ENCODE assay signal across 9 mouse cellular contexts in genomic region chr17:43458598-43458997, GRCm38 (mm10). TPM values are rescaled to one million over a fixed set of nuclear protein-coding genes. Genes with fewer than 3 reads are reported as not detected.
DNase-seq lines count a peak whose midpoint lies in the region; ATAC-seq and TF ChIP-seq lines count a peak whose summit lies in the region.
"Had no signal": no experiment of that assay in that cellular context is flagged by ENCODE, and none has a peak within 500 bp of the region (broad histone marks: within the 10 kb centered on the region; RNA-seq: fewer than 3 reads in every experiment).

No protein-coding gene starts in this region.

- in situ Hi-C loops in ES-E14 (cut with MboI; ENCODE audit: low sequenced_read_pairs in 2 of 2, unreplicated experiment in 2 of 2): loop anchor here (5.0 to 10.0 kb wide), 3 partner anchors 191 to 464 kb away; no protein-coding TSS in a partner anchor

- H3K4me3 ChIP-seq in ES-E14 (ENCODE audit: insufficient read depth in 1 of 2, low read depth in 1 of 2, low read length in 2 of 2, poor library complexity in 1 of 2, severe bottlenecking in 1 of 2): no peak overlapping the region
- H3K4me3 ChIP-seq in forebrain, embryonic 13.5 days: no peak overlapping the region
- H3K4me3 ChIP-seq in heart, postnatal 0 days (ENCODE audit: low read depth, low read length): no peak overlapping the region
- H3K4me3 ChIP-seq: liver, embryonic 15.5 days had no signal

- H3K27me3 ChIP-seq in forebrain, embryonic 13.5 days: no peaks in the 10 kb centered on the region
- H3K27me3 ChIP-seq in heart, postnatal 0 days (ENCODE audit: control insufficient read depth, insufficient read depth, low read length): no peaks in the 10 kb centered on the region
- H3K27me3 ChIP-seq: liver, embryonic 15.5 days had no signal

- no peak overlapping the region for H3K4me2 ChIP-seq in forebrain, embryonic 13.5 days
- no peak overlapping the region for H3K4me2 ChIP-seq in heart, postnatal 0 days (ENCODE audit: low read depth, low read length)
- H3K4me2 ChIP-seq: liver, embryonic 15.5 days had no signal

- no peak overlapping the region for H3K27ac ChIP-seq in ES-E14 (ENCODE audit: insufficient read depth, low read depth, low read length, poor library complexity, severe bottlenecking)
- no peak overlapping the region for H3K27ac ChIP-seq in forebrain, embryonic 13.5 days
- H3K27ac ChIP-seq in heart, postnatal 0 days (ENCODE audit: low read depth): no peak overlapping the region
- H3K27ac ChIP-seq: liver, embryonic 15.5 days had no signal

- TF ChIP-seq CTCF in heart, postnatal 0 days (IDR thresholded peaks at IDR 0.05; ENCODE audit: low read depth): peak; percentile 78

- no peak for TF ChIP-seq EP300 in heart, postnatal 0 days (IDR thresholded peaks at IDR 0.05; ENCODE audit: low read depth)

- no peaks in the 10 kb centered on the region for H3K9me3 ChIP-seq in ES-E14 (ENCODE audit: control insufficient read depth, insufficient read depth, low read depth, low read length)
- H3K9me3 ChIP-seq in forebrain, embryonic 13.5 days (replicated peaks): no peaks in the 10 kb centered on the region
- no peaks in the 10 kb centered on the region for H3K9me3 ChIP-seq in heart, postnatal 0 days (replicated peaks; ENCODE audit: control insufficient read depth, low read length)
- H3K9me3 ChIP-seq: liver, embryonic 15.5 days had no signal

- no peak overlapping the region for H3K9ac ChIP-seq in ES-E14 (ENCODE audit: insufficient read depth, low read depth, low read length, poor library complexity, severe bottlenecking)
- H3K9ac ChIP-seq in forebrain, embryonic 13.5 days: no peak overlapping the region
- no peak overlapping the region for H3K9ac ChIP-seq in heart, postnatal 0 days (replicated peaks; ENCODE audit: low read depth, low read length)
- H3K9ac ChIP-seq: liver, embryonic 15.5 days had no signal

- peak; percentile 70 for DNase-seq in ES-E14 (ENCODE audit: low read depth, low spot score)
- peak; percentile 48 for DNase-seq in c-Kit-positive CD71-positive TER-119-negative erythroid progenitor cells, embryonic 14.5 days (ENCODE audit: low read depth)
- DNase-seq in heart, postnatal 0 days (ENCODE audit: low spot score): peak; percentile 86
- DNase-seq in layer of hippocampus, adult 8-10 months (ENCODE audit: low spot score in 2 of 2): peak; percentile 19 to 64
- DNase-seq in lung, postnatal 25 days (ENCODE audit: low spot score): peak; percentile 74
- peak; percentile 80 for DNase-seq in right cerebral cortex, postnatal 14 days
- peak; percentile 53 to 69 for DNase-seq in urinary bladder, postnatal 36 days (ENCODE audit: low spot score in 2 of 2)

- no peaks in the 10 kb centered on the region for H3K36me3 ChIP-seq in ES-E14 (ENCODE audit: control insufficient read depth, insufficient read depth, low read length, poor library complexity, severe bottlenecking)
- H3K36me3 ChIP-seq in forebrain, embryonic 13.5 days (ENCODE audit: poor library complexity, severe bottlenecking): no peaks in the 10 kb centered on the region
- no peaks in the 10 kb centered on the region; the same call in 1 of the 2 replicates for H3K36me3 ChIP-seq in heart, postnatal 0 days (replicated peaks; ENCODE audit: control insufficient read depth, insufficient read depth, low read length)
- H3K36me3 ChIP-seq: liver, embryonic 15.5 days had no signal

- peak; percentile 51 for ATAC-seq in forebrain, embryonic 13.5 days
- ATAC-seq in heart, postnatal 0 days (ENCODE audit: insufficient read depth, low read depth): peak; percentile 55

- WGBS in forebrain, embryonic 13.5 days: 11% methylated on average over 9 of the region's 9 CpGs
- 12% methylated on average over 9 of the region's 9 CpGs for WGBS in heart, postnatal 0 days

- no peaks in the 10 kb centered on the region for H3K4me1 ChIP-seq in ES-E14 (ENCODE audit: control insufficient read depth in 2 of 2, insufficient read depth in 2 of 2, low read length in 2 of 2, poor library complexity in 1 of 2)
- peaks cover 10% of the 10 kb centered on the region; the same call in 1 of the 2 replicates for H3K4me1 ChIP-seq in forebrain, embryonic 13.5 days
- H3K4me1 ChIP-seq in heart, postnatal 0 days (ENCODE audit: control insufficient read depth, insufficient read depth): no peaks in the 10 kb centered on the region
- H3K4me1 ChIP-seq: liver, embryonic 15.5 days had no signal

TF ChIP-seq in ES-E14, 5 proteins besides CTCF, POLR2A, EP300 and RAD21:
- no peak for TF ChIP-seq ZC3H11A (IDR thresholded peaks at IDR 0.05; ENCODE audit: borderline replicate concordance, low read depth, low read length)
- TF ChIP-seq HCFC1 (IDR thresholded peaks at IDR 0.05; ENCODE audit: borderline replicate concordance, insufficient read depth, low read length): no peak
- no peak for TF ChIP-seq ZNF384 (IDR thresholded peaks at IDR 0.05; ENCODE audit: low read depth, low read length)
- TF ChIP-seq MAFK (IDR thresholded peaks at IDR 0.05; ENCODE audit: insufficient read depth, low read depth, low read length): no peak
- TF ChIP-seq CHD2 (IDR thresholded peaks at IDR 0.05; ENCODE audit: low read depth, low read length): no peak
TF ChIP-seq in ES-E14: peak in this region for 0.

RNA-seq across cellular contexts. Expression of gene Mep1a, which starts 44.0 kb away (rescaled TPM):
- total RNA-seq in ES-E14 (2012; rRNA removed): not detected in 2 replicates
- polyA plus RNA-seq in forebrain, embryonic 13.5 days (2015; fragmentation: Nextera tagmentation; extraction: Ambion mirVana): 0.05 TPM in 1 of 2 replicates, not detected in the other
- total RNA-seq in heart, postnatal 0 days (2014; rRNA removed; ENCODE audit: low replicate concordance): not detected in 2 replicates
- not detected in 2 replicates for polyA plus RNA-seq in heart, postnatal 0 days (2015; fragmentation: Nextera tagmentation; extraction: Ambion mirVana)
- not detected for total RNA-seq in layer of hippocampus, adult 8-10 months (2022)
